Mouse (Mus musculus) lung, postnatal 0 days (tissue): ENCODE results near the gene Mrpl30. TPM values are rescaled to one million over a fixed set of nuclear protein-coding genes. Genes with fewer than 3 reads are reported as not detected.
A peak's percentile ranks its signal among the peaks of the same experiment; 100 is the strongest.

Source experiments
- ATAC-seq: fragments of 200-750 bp; cut with Nextera tagmentation; 2 replicates; pipeline ENCODE4 v1.8.0; 2017; ENCODE audit warnings: moderate library complexity
- DNase-seq: peaks from one replicate; pipeline ENCODE4 v3.0.0-alpha.2; 2016; ENCODE audit warnings: low spot score
- H3K27ac ChIP-seq: fragments of 300-500 bp; sonication (generic); 2 replicates; pipeline ENCODE4 v1.5.1; 2014; ENCODE audit warnings: antibody characterized with exemption, mild to moderate bottlenecking, low read length, mixed read lengths
- H3K27me3 ChIP-seq: fragments of 300-500 bp; sonication (generic); replicated peaks from 2 replicates; pipeline ENCODE4 v1.6.1; 2014; ENCODE audit warnings: low read length, mixed read lengths; ENCODE audit not compliant: insufficient read depth
- H3K36me3 ChIP-seq: fragments of 300-500 bp; sonication (generic); 2 replicates; pipeline ENCODE4 v1.6.1; 2014; ENCODE audit warnings: low read length, mixed read lengths; ENCODE audit not compliant: insufficient read depth
- H3K4me1 ChIP-seq: fragments of 300-500 bp; sonication (generic); 2 replicates; pipeline ENCODE4 v1.6.1; 2014; ENCODE audit warnings: antibody characterized with exemption, low read depth, low read length, mixed read lengths; ENCODE audit not compliant: insufficient read depth
- H3K4me2 ChIP-seq: fragments of 300-500 bp; sonication (generic); replicated peaks from 2 replicates; pipeline ENCODE4 v1.6.1; 2014; ENCODE audit warnings: low read depth, mild to moderate bottlenecking, low read length, moderate library complexity, mixed read lengths
- H3K4me3 ChIP-seq: fragments of 300-500 bp; sonication (generic); 2 replicates; pipeline ENCODE4 v1.5.1; 2014; ENCODE audit warnings: low read depth, low read length
- H3K9ac ChIP-seq: fragments of 300-500 bp; sonication (generic); replicated peaks from 2 replicates; pipeline ENCODE4 v1.6.1; 2014; ENCODE audit warnings: low read depth, mild to moderate bottlenecking
- H3K9me3 ChIP-seq: fragments of 300-500 bp; sonication (generic); 2 replicates; pipeline ENCODE4 v1.6.1; 2016; ENCODE audit warnings: low read length, mixed read lengths
- CTCF ChIP-seq: IDR thresholded peaks from 2 replicates; pipeline ENCODE4 v1.5.1; 2016; ENCODE audit warnings: antibody characterized with exemption, mild to moderate bottlenecking
- EP300 ChIP-seq: IDR thresholded peaks from 2 replicates; pipeline ENCODE4 v1.6.1; 2016; ENCODE audit warnings: antibody characterized with exemption, mild to moderate bottlenecking, control low read depth
- WGBS: fragments of 180-500 bp; shearing (Covaris S2); extraction: QIAGEN DNeasy Blood & Tissue Kit; methylation state at CpG from one replicate; pipeline ENCODE4 v1.1.7; 2014; 5-methylcytosine and 5-hydroxymethylcytosine counted together
- polyA plus RNA-seq: library from polyadenylated mRNA; unstranded; fragments of >200 nt; fragmentation: Nextera tagmentation; extraction: Ambion mirVana; gene quantifications from 2 replicates; pipeline ENCODE4 v1.2.1, GENCODE M21; 2015

The Mrpl30 gene
- 165 and 174 TPM in 2 replicates for polyA plus RNA-seq

- peak within 1 kb of the TSS; percentile 77 for H3K4me3 ChIP-seq
- H3K27me3 ChIP-seq = no peaks in the 10 kb centered on the region
- DNase-seq (peak; percentile 94), ATAC-seq (peak; percentile 96)
- H3K4me1 ChIP-seq = no peaks in the 10 kb centered on the region; the same call in 1 of the 2 replicates
- peak within 1 kb of the TSS; percentile 68 for H3K4me2 ChIP-seq
- H3K27ac ChIP-seq = peak within 1 kb of the TSS; percentile 89
- TF ChIP-seq CTCF = no peak
- TF ChIP-seq EP300 = peak; percentile 38; the same call in 1 of the 2 replicates
- no peaks in the 10 kb centered on the region for H3K9me3 ChIP-seq
- peak within 1 kb of the TSS; percentile 59 for H3K9ac ChIP-seq
- under 1% methylated on average over 37 of the region's 41 CpGs for WGBS
- no peaks in the 10 kb centered on the region for H3K36me3 ChIP-seq
Measured at GRCm38 (mm10) chr1:37890025-37890652, at the start of gene Mrpl30, which contains the start of gene Mitd1. Gene Mrpl30 (plus strand): TSS chr1:37890477. Gene Mitd1 (minus strand): TSS chr1:37890411.

GRCm38 (mm10) chr1:37846878-37847277 is 43.4 kb upstream of the Mrpl30 start:
- Histone ChIP-seq H3K4me1 (no peaks in the 10 kb centered on the region), H3K27ac (no peak overlapping the region), H3K27me3 (no peaks in the 10 kb centered on the region), H3K4me2 (no peak overlapping the region), H3K36me3 (no peaks in the 10 kb centered on the region), H3K9me3 (no peaks in the 10 kb centered on the region), H3K9ac (no peak overlapping the region), H3K4me3 (no peak overlapping the region)
- 62% methylated on average over 8 of the region's 8 CpGs for WGBS
- TF ChIP-seq EP300 = no peak
- TF ChIP-seq CTCF = no peak
- ATAC-seq (no peak), DNase-seq (no peak)

GRCm38 (mm10) chr1:37850696-37851095 is 39.6 kb upstream of the Mrpl30 start:
- Histone ChIP-seq H3K36me3 (no peaks in the 10 kb centered on the region; the same call in 1 of the 2 replicates), H3K4me2 (no peak overlapping the region), H3K27ac (no peak overlapping the region), H3K27me3 (no peaks in the 10 kb centered on the region), H3K4me1 (no peaks in the 10 kb centered on the region), H3K9ac (no peak overlapping the region), H3K9me3 (no peaks in the 10 kb centered on the region), H3K4me3 (no peak overlapping the region)
- TF ChIP-seq EP300 (no peak), CTCF (no peak)
- 34% methylated on average over 2 of the region's 2 CpGs for WGBS
- ATAC-seq = no peak
- no peak for DNase-seq

GRCm38 (mm10) chr1:37864511-37865400 is 25.5 kb upstream of the Mrpl30 start:
- Histone ChIP-seq H3K9me3 (no peaks in the 10 kb centered on the region), H3K27me3 (no peaks in the 10 kb centered on the region; the same call in 1 of the 2 replicates), H3K4me3 (peak overlapping the region; percentile 53), H3K4me1 (no peaks in the 10 kb centered on the region), H3K36me3 (no peaks in the 10 kb centered on the region), H3K27ac (peak overlapping the region; percentile 69), H3K4me2 (peak overlapping the region; percentile 73), H3K9ac (peak overlapping the region; percentile 20; the same call in 1 of the 2 replicates)
- DNase-seq (peak; percentile 99), ATAC-seq (peak; percentile 96)
- TF ChIP-seq EP300 (no peak), CTCF (peak; percentile 60)
- 2% methylated on average over 75 of the region's 90 CpGs for WGBS

GRCm38 (mm10) chr1:37865401-37866215 is 24.7 kb upstream of the Mrpl30 start:
- ATAC-seq (no peak), DNase-seq (peak; percentile 20)
- 7% methylated on average over 23 of the region's 23 CpGs for WGBS
- TF ChIP-seq EP300 (no peak), CTCF (no peak)
- Histone ChIP-seq H3K27me3 (no peaks in the 10 kb centered on the region; the same call in 1 of the 2 replicates), H3K36me3 (no peaks in the 10 kb centered on the region), H3K4me3 (peak overlapping the region; percentile 53), H3K9me3 (no peaks in the 10 kb centered on the region), H3K27ac (peak overlapping the region; percentile 69), H3K4me2 (peak overlapping the region; percentile 57), H3K4me1 (no peaks in the 10 kb centered on the region), H3K9ac (peak overlapping the region; percentile 12; the same call in 1 of the 2 replicates)
